Mouse (Mus musculus): ENCODE results near the gene March9.
"Not testable (repeated sequence)": the region's sequence is repeated elsewhere in the genome, so short reads cannot be mapped to it uniquely, and the experiment has no call there.

Gene March9

GRCm38 (mm10) chr10:127078677-127079575 lies 18.9 kb upstream of the March9 start:
- peak; percentile 73 for DNase-seq

DNA sequence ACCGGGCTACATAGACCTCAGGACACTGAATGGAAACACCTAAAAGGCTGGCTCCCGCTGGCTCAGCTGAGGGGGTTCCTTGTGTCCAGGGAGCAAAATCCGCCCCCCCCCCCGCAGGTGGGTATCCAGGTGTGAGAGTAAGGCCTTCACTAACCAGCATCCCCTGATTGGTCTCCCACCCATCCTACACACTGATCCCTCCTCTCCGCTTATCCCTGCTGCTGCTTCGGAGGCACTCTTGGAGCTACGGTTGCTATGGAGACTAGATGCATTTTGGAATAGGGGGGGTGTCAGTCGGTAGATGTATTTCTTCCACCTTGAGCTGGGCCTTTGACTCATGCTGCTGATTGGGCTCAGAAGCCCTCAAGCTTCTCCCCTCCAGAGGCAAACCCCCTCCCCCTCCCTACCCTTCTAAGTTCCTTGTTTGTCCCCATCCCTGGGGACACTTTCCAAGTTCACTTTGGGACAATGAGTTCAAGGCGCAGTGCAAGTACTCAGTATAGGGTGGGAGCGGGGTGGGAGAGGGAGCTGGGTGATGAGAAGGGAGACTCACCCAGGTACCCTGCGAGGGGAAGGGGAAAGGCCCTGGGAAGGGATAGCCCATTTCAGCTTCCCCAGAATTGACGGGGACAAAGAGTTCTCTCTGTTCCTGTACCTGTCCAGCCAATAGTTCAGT lies 18.2 kb upstream of the March9 start:
- no peak for DNase-seq

DNA sequence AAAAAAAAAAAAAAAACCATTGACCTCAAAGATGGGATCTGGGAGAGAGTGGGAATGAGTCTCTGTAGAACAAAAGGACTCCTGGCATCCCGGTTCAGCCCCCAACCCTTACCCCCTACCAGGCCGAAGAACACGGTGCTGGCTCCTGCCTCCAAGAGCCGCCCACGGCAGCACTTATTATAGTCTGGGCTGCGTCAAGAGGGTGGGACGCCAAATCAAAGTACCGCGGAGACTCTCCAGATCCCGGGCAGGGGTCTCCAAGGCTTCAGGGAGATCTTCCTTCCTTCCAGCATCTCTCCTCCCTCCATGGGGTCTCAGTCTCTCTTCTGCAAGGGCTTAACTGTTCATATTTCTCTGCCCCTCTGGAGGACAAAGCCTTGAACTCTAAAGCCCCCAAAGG lies 17.5 kb upstream of the March9 start:
- DNase-seq = no peak

DNA sequence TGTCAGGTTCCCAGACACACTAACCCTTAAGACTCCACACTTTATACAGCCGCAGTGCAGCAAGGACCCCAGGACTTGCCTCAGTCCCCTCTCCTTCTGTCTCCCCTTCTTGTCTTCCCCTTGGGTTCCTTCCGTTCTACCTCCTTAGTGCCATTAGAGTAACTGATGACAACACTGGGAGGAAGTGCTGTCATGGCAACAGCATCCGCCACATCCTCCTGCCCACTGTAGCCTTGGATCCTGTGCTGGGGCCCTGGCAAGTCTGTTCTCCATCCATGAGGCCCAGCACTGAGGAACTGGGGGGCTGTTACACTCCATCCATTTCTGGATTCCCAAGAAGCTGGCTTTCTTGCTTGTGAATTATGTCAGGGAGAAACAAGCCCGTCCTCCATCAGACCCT lies 16.1 kb upstream of the March9 start:
- no peak for DNase-seq

DNA sequence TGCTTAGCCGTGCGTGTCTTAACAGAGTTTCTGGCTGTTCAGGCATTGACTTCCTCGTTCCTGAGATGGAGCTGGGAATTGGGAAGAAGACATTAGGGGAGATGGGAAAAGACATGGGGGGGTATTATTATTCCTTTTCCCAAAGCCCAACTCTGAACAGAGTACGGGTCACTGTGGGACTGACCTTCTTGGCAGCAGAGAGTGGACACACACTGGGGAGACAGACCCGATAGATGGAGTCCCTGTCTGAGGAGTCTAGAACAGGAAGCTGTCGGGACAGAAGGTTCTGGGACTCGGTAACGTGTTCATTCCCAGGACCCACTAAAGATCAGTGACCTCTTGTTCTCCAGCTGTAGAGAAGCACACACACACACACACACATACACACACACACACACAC lies 15.7 kb upstream of the March9 start:
- DNase-seq = no peak

- no peak for DNase-seq
Measured at GRCm38 (mm10) chr10:127075080-127075479, 15.1 kb upstream of the March9 start, which contains the start of gene Agap2. Agap2 (plus strand) TSS chr10:127075284.

DNA sequence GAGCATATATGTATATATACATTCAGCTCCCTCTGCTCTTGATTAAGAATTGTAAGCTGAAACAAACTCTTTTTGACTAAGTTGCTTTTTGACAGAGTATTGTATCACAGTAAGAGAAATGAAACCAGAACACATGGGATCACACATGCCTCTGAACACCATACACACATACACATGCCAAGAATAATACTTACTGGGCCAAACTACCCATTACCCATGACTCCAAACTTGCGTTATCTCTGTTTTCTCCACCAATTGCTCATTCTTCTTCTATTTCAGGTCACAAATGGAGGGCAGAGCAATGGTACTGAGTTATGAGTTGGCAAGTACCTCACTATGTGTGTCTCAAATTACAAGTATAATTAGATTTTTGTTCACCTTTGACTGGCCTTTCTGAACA lies 14.0 kb upstream of the March9 start:
- DNase-seq = no peak

DNA sequence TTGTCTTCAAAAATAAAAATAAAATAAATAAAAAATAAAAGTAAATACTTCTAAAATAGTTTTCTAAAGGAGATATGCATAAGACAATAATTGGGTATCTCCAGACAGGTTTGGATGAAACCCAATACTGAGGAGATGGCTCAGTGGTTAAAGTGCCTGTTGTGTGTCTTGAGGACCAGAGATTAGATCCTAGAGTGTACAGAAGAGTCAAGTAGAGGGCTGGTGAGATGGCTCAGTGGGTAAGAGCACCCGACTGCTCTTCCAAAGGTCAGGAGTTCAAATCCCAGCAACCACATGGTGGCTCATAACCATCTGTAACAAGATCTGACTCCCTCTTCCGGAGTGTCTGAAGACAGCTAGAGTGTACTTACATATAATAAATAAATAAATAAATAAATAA lies 13.0 kb upstream of the March9 start:
- DNase-seq = not testable (repeated sequence)

DNA sequence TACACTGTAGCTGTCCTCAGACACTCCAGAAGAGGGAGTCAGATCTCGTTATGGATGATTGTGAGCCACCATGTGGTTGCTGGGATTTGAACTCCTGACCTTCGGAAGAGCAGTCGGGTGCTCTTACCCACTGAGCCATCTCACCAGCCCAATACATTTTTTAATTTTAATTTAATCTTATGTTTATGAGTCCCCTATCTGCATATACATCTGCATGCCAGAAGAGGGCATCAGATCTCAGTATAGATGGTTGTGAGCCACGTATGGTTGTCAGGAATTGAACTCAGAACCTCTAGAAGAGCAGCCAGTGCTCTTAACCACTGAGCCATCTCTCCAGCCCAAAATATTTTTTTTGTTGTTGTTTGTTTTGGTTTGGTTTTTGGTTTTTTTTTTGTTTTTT lies 12.3 kb upstream of the March9 start:
- not testable (repeated sequence) for DNase-seq

- DNase-seq = no peak
Measured at GRCm38 (mm10) chr10:127071203-127071602, 11.2 kb upstream of the March9 start.

DNA sequence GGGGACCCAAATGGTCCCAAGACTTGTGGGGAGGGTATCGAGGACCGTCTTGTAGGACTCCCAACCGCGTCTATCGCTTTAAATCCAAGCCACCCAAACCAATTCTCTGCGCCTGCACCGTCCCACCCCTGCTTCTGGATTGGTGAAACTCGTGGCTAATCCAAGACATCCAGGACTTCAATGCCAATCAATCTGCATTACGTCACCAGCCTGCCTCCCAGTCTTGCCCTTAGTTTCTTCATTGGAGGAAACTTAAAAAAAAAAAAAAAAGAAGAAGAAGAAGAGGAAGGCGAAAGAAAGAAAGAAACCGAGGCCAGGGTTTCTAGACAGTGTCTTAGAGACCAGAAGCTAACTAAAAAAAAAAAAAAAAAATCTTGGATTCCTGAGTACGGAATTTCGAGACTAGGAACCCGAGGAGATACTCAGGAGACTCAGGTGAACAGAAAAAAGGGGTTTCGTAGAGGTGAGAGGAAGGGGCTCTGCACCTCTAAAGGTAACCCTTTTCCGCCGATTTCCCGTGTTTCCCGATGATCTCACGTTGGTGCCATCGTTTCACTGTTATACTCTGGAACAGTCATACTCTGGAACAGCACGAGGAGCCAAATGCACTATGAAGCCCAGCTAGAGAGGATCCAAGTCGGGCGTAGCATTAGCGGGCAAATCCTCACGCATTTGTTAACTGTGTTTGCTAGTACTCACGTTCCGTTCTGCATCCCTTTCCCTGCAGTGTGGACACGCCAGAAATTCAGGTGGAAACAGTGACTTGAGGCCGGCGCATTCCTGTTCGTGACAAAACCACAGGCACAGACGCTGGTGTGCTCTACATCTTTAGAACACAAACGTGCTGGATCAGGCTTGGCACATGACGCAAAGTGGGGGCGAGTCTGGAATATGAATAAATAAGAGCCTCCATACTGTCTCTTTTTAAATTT lies 10.5 kb upstream of the March9 start, which contains the start of gene Tspan31:
Gene Tspan31, minus strand, starts transcription at position 75 of the 932 bp plus-strand sequence.
- peak; percentile 94 for DNase-seq

GRCm38 (mm10) chr10:127069281-127070189 lies 9.6 kb upstream of the March9 start:
- DNase-seq = no peak

- no peak for DNase-seq
Measured at GRCm38 (mm10) chr10:127068360-127069038, 8.5 kb upstream of the March9 start.

DNA sequence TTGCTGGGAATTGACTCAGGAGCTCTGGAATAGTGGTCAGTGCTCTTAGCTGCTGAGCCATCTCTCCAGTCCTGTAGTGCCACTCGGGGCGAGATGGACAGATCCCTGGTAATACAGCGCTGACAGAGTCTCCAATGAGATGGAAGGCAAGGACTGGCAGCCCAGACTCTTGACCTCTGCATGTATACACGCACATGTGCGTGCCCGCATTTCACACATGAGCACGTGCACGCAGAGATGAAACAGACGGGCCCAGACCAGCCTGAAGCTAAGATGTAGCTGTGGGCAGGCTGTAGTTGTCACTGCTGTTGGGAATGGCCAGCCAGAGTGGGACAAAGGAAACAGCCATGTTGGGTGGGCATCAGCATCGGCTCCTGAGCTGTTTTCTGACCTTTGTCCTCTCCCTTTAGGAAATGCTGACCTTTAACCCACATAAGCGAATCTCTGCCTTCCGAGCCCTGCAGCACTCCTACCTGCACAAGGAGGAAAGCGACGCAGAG lies 6.6 kb upstream of the March9 start:
- no peak for DNase-seq

GRCm38 (mm10) chr10:127065981-127066380 lies 6.0 kb upstream of the March9 start:
- no peak for DNase-seq

DNA sequence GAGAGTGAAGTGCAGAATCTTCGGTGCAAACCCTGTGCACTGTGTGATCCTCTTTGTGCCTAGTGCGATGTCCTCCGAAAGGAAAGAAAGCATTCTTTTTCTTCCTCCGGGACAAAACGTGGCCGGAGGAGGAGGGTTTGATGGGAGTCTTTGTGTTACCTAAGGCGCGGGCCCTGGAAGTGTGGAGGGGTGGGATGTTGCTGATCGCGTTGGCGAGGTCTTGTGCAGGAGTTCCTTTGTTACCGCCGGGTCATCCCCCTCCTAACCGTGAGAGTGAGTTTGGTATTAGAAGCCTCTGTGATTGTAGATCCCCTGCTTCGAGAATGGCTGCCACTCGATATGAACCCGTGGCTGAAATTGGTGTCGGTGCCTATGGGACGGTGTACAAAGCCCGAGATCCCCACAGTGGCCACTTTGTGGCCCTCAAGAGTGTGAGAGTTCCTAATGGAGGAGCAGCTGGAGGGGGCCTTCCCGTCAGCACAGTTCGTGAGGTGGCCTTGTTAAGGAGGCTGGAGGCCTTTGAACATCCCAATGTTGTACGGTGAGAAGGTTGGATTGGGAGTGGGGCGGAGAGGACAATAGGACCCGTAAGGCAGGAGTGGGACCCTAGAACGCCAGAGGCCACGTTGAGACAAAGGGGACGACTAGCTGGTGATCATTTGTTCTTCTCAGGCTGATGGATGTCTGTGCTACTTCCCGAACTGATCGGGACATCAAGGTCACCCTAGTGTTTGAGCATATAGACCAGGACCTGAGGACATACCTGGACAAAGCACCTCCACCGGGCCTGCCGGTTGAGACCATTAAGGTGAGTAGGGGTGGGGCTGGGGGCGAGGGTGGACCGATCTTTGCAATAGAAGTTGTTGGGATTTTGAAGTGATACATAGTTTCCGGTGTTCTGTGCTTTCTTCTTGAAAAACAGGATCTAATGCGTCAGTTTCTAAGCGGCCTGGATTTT lies 4.2 kb upstream of the March9 start:
- DNase-seq = peak; percentile 42

GRCm38 (mm10) chr10:127063239-127063872 lies 3.4 kb upstream of the March9 start, which contains the start of gene Cdk4:
Cdk4 (plus strand) TSS chr10:127063534.
- DNase-seq = peak; percentile 100

- DNase-seq = no peak
Measured at GRCm38 (mm10) chr10:127062503-127062902, 2.5 kb upstream of the March9 start.

- not testable (repeated sequence) for DNase-seq
Measured at GRCm38 (mm10) chr10:127062101-127062500, 2.1 kb upstream of the March9 start.

Data from kidney, postnatal 10 days (tissue).